20 mouse cellular contexts compared by ENCODE assay signal in genomic region chr7:111004136-111004840, GRCm38 (mm10). TPM values are rescaled to one million over a fixed set of nuclear protein-coding genes. Genes with fewer than 3 reads are reported as not detected.
DNase-seq lines count a peak whose midpoint lies in the region; ATAC-seq lines count a peak whose summit lies in the region.
"Had no signal": no experiment of that assay in that cellular context is flagged by ENCODE, and none has a peak within 500 bp of the region (broad histone marks: within the 10 kb centered on the region; RNA-seq: fewer than 3 reads in every experiment).

No protein-coding gene starts in this region.

- no peaks in the 10 kb centered on the region for H3K27me3 ChIP-seq in intestine, embryonic 16.5 days (replicated peaks; ENCODE audit: control insufficient read depth, insufficient read depth, low read length)
- H3K27me3 ChIP-seq in megakaryocyte, embryonic 14.5 days (replicated peaks) = no peaks in the 10 kb centered on the region
- no peaks in the 10 kb centered on the region for H3K27me3 ChIP-seq in hindbrain, embryonic 13.5 days
- no peaks in the 10 kb centered on the region for H3K27me3 ChIP-seq in hindbrain, embryonic 14.5 days (ENCODE audit: control insufficient read depth, insufficient read depth, low read length)
- H3K27me3 ChIP-seq: embryonic facial prominence, embryonic 12.5 days; forebrain, embryonic 12.5 days; neural tube, embryonic 13.5 days had no signal

- no peak overlapping the region for H3K9ac ChIP-seq in intestine, embryonic 16.5 days (ENCODE audit: low read depth, low read length)
- no peak overlapping the region for H3K9ac ChIP-seq in hindbrain, embryonic 13.5 days
- no peak overlapping the region for H3K9ac ChIP-seq in hindbrain, embryonic 14.5 days
- H3K9ac ChIP-seq: embryonic facial prominence, embryonic 12.5 days; forebrain, embryonic 12.5 days; neural tube, embryonic 13.5 days had no signal

- H3K4me2 ChIP-seq in intestine, embryonic 16.5 days (ENCODE audit: low read depth, low read length) = no peak overlapping the region
- no peak overlapping the region for H3K4me2 ChIP-seq in hindbrain, embryonic 13.5 days
- H3K4me2 ChIP-seq in hindbrain, embryonic 14.5 days (replicated peaks) = no peak overlapping the region
- H3K4me2 ChIP-seq: embryonic facial prominence, embryonic 12.5 days; forebrain, embryonic 12.5 days; neural tube, embryonic 13.5 days had no signal

- ATAC-seq in intestine, embryonic 16.5 days = 0 out of 2 replicates have a peak, but pooled peaks have one; percentile 38
- no peak for ATAC-seq in hindbrain, embryonic 13.5 days (ENCODE audit: low FRiP score)
- ATAC-seq in hindbrain, embryonic 14.5 days (ENCODE audit: low FRiP score) = no peak
- ATAC-seq: CD4-positive, CD25-positive, alpha-beta regulatory T cell, adult 4 months had no signal

- H3K27ac ChIP-seq in intestine, embryonic 16.5 days (ENCODE audit: low read length) = no peak overlapping the region
- no peak overlapping the region for H3K27ac ChIP-seq in hindbrain, embryonic 13.5 days
- H3K27ac ChIP-seq in hindbrain, embryonic 14.5 days = no peak overlapping the region
- H3K27ac ChIP-seq: embryonic facial prominence, embryonic 12.5 days; forebrain, embryonic 12.5 days; heart, adult 2 months; hindbrain, embryonic 10.5 days; layer of hippocampus, adult 2 months; macrophage; neural tube, embryonic 13.5 days had no signal

- DNase-seq in 416B (ENCODE audit: low read depth) (peak; percentile 79), MEL-GATA-1-ER (ENCODE audit: extremely low read depth, low read depth) (peak; percentile 96)
- no peak for DNase-seq in hindbrain, embryonic 14.5 days (ENCODE audit: low spot score)
- no peak for DNase-seq in gastrocnemius, postnatal 10 days
- DNase-seq: cerebellum, adult 9-10 months; heart, adult 2 months; kidney, adult 18-20 months; lung, adult 18-20 months; retina, postnatal 1 day; thymus, adult 18-20 months had no signal

- no peaks in the 10 kb centered on the region for H3K36me3 ChIP-seq in intestine, embryonic 16.5 days (ENCODE audit: control insufficient read depth, insufficient read depth, low read length)
- peaks cover 11% of the 10 kb centered on the region for H3K36me3 ChIP-seq in megakaryocyte, embryonic 14.5 days (replicated peaks; ENCODE audit: low read length)
- no peaks in the 10 kb centered on the region for H3K36me3 ChIP-seq in hindbrain, embryonic 13.5 days
- H3K36me3 ChIP-seq in hindbrain, embryonic 14.5 days (replicated peaks; ENCODE audit: control insufficient read depth, insufficient read depth) = no peaks in the 10 kb centered on the region
- H3K36me3 ChIP-seq: embryonic facial prominence, embryonic 12.5 days; forebrain, embryonic 12.5 days; hindbrain, embryonic 10.5 days; neural tube, embryonic 13.5 days had no signal

- WGBS in intestine, embryonic 16.5 days = 86% methylated on average over 3 of the region's 3 CpGs
- 93% methylated on average over 3 of the region's 3 CpGs for WGBS in hindbrain, embryonic 13.5 days
- WGBS in hindbrain, embryonic 14.5 days = 88% methylated on average over 3 of the region's 3 CpGs

- H3K4me3 ChIP-seq in intestine, embryonic 16.5 days (ENCODE audit: low read length) = no peak overlapping the region
- H3K4me3 ChIP-seq in megakaryocyte, embryonic 14.5 days (replicated peaks) = peak overlapping the region; percentile 59
- no peak overlapping the region for H3K4me3 ChIP-seq in hindbrain, embryonic 13.5 days
- H3K4me3 ChIP-seq in hindbrain, embryonic 14.5 days (replicated peaks; ENCODE audit: low read length) = no peak overlapping the region
- H3K4me3 ChIP-seq: embryonic facial prominence, embryonic 12.5 days; forebrain, embryonic 12.5 days; heart, adult 2 months; hindbrain, embryonic 10.5 days; layer of hippocampus, adult 2 months; neural tube, embryonic 13.5 days had no signal

- H3K9me3 ChIP-seq in intestine, embryonic 16.5 days (ENCODE audit: control insufficient read depth, low read length) = no peaks in the 10 kb centered on the region
- H3K9me3 ChIP-seq in megakaryocyte, embryonic 14.5 days = no peaks in the 10 kb centered on the region
- H3K9me3 ChIP-seq in hindbrain, embryonic 13.5 days = no peaks in the 10 kb centered on the region
- H3K9me3 ChIP-seq in hindbrain, embryonic 14.5 days (ENCODE audit: control insufficient read depth, low read length) = no peaks in the 10 kb centered on the region
- H3K9me3 ChIP-seq: embryonic facial prominence, embryonic 12.5 days; forebrain, embryonic 12.5 days; hindbrain, embryonic 10.5 days; neural tube, embryonic 13.5 days had no signal

- peaks cover 2% of the 10 kb centered on the region for H3K4me1 ChIP-seq in intestine, embryonic 16.5 days (ENCODE audit: control insufficient read depth, insufficient read depth, low read length)
- H3K4me1 ChIP-seq in megakaryocyte, embryonic 14.5 days = peaks cover 67% of the 10 kb centered on the region
- H3K4me1 ChIP-seq in hindbrain, embryonic 13.5 days (replicated peaks) = no peaks in the 10 kb centered on the region
- no peaks in the 10 kb centered on the region for H3K4me1 ChIP-seq in hindbrain, embryonic 14.5 days (replicated peaks; ENCODE audit: control insufficient read depth, insufficient read depth, low read length)
- H3K4me1 ChIP-seq: embryonic facial prominence, embryonic 12.5 days; forebrain, embryonic 12.5 days; hindbrain, embryonic 10.5 days; neural tube, embryonic 13.5 days had no signal

RNA-seq across cellular contexts. Expression of gene Mrvi1, which starts 22.0 kb away (rescaled TPM):
- 12.0 and 13.0 TPM in 2 replicates for polyA plus RNA-seq in intestine, embryonic 16.5 days (2015; fragmentation: Nextera tagmentation; extraction: Ambion mirVana)
- polyA plus RNA-seq in megakaryocyte, embryonic 14.5 days (2012; ENCODE audit: insufficient read depth, low replicate concordance) = 142 and 149 TPM in 2 replicates
- 0.79 and 0.89 TPM in 2 replicates for polyA plus RNA-seq in hindbrain, embryonic 13.5 days (2015; fragmentation: Nextera tagmentation; extraction: Ambion mirVana)
- polyA plus RNA-seq in hindbrain, embryonic 14.5 days (2014; fragmentation: Nextera tagmentation; extraction: Ambion mirVana) = 1.6 and 1.8 TPM in 2 replicates
- total RNA-seq in gastrocnemius, postnatal 10 days (2021) = 1 to 10 TPM; 4.7 to 7.0 TPM

RNA-seq across cellular contexts. Expression of gene Ctr9, which starts 24.5 kb away (rescaled TPM):
- polyA plus RNA-seq in intestine, embryonic 16.5 days (2015; fragmentation: Nextera tagmentation; extraction: Ambion mirVana) = 45.1 and 48.7 TPM in 2 replicates
- 1.0 and 10.6 TPM in 2 replicates for polyA plus RNA-seq in megakaryocyte, embryonic 14.5 days (2012; ENCODE audit: insufficient read depth, low replicate concordance)
- polyA plus RNA-seq in hindbrain, embryonic 13.5 days (2015; fragmentation: Nextera tagmentation; extraction: Ambion mirVana) = 94.3 and 96.9 TPM in 2 replicates
- 75.0 TPM in 2 replicates for polyA plus RNA-seq in hindbrain, embryonic 14.5 days (2014; fragmentation: Nextera tagmentation; extraction: Ambion mirVana)
- 10 to 100 TPM; 17.3 to 20.2 TPM for total RNA-seq in gastrocnemius, postnatal 10 days (2021)

Comparison
In these comparisons a context has a peak if more than half of its experiments do, and no peak if none do; other contexts are left out.
1. DNase-seq: peak in 416B (single experiment) and MEL-GATA-1-ER (single experiment); none in hindbrain, embryonic 14.5 days (single experiment) and gastrocnemius, postnatal 10 days (single experiment).
2. RNA of gene Mrvi1, which starts 22.0 kb away (polyA plus RNA-seq): 142 to 149 TPM in megakaryocyte, embryonic 14.5 days; 12.0 to 13.0 TPM in intestine, embryonic 16.5 days, 1.6 to 1.8 TPM in hindbrain, embryonic 14.5 days and 0.79 to 0.89 TPM in hindbrain, embryonic 13.5 days; every median in the first group is over 10 times any median in the second.